Mouse (Mus musculus) mesoderm, embryonic 11.5 days (tissue): ENCODE data around the gene Cstf1.

Source experiments
- DNase-seq: peaks from one replicate; pipeline ENCODE4 v3.0.0-alpha.2; 2012; ENCODE audit warnings: low read depth, low spot score

Cstf1 gene

DNA sequence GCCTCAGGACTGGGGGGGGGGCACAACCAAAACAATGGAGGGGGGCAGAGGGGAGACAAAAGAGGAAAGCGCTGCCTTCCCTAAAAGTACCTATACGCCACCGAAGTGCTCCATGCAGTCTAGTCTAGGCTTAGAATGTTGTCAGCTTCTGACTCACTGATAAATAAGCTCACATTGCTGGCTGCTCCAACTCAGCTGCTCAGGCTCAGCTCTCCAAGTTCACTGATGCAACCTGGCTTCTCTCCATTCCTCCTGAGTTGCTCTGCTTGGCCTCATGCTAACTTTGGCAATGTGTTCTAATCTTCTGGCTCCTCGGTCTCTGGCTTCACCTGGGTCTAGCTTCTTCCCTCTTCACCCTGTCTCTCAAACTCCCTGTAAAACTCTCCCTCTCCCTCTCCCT, 6.1 kb downstream of the Cstf1 start:
- DNase-seq: no peak

DNA sequence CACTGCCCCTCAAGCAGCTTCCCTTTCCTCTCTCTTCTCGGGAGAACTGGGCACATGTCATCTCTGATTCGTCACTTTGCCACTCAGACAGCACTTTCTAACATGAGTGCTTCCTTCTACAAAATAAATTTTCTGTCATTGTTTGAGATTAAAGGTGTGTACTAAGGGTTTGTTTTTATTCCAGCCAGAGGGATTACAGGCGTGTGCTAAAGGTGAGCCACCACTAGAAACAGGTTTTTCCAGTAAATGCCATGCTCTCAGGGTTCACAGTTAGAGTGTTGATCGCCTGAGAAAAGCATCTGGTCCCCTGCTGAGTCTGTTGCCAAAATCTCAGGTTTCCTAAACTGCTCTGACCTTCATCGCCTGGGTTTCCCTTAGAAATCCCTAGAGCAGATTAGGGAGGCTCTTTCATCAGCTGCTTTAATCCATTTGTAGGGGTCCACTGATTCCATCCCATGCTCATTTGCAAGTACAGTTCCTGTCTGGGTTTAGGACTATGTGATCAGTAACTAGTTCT, 6.6 kb downstream of the Cstf1 start:
- no peak for DNase-seq

DNA sequence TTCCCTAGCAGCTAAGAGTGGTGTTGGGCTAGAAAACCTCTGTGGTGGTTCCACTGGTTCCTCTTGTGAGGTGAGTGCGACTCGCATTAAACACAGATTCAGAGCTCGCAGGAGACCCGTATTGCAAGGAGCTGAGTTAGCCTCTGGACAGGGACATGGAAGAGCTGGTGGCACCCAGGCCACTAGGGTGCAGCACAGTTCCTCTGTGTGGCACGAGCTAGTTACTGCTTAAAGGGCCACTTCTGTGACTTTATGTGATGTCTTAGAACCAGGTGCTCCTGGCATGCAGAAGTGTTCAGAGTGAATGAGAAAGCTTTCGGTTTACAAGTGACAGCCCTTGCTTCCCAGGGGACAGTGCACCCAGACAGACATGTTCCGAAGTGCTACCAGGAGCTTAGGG, 7.9 kb downstream of the Cstf1 start:
- DNase-seq: no peak

DNA sequence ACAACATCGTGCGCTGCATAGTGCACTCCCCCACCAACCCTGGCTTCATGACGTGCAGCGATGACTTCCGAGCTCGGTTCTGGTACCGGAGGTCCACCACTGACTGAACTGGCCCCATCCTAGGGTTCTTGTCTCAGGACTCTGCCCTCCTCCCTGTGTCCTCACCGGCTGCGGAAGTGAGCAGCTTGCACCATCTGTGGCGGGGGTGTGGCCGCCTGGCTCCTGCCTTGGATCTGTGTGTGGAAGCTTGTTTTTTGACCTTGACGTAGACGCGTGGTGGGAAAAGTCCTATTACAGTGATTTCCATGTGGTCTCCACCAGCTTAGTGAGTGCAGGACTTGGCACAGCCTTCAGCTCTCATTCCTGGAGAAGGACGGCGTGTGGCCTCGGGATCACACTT, 10.0 kb downstream of the Cstf1 start:
- no peak for DNase-seq

DNA sequence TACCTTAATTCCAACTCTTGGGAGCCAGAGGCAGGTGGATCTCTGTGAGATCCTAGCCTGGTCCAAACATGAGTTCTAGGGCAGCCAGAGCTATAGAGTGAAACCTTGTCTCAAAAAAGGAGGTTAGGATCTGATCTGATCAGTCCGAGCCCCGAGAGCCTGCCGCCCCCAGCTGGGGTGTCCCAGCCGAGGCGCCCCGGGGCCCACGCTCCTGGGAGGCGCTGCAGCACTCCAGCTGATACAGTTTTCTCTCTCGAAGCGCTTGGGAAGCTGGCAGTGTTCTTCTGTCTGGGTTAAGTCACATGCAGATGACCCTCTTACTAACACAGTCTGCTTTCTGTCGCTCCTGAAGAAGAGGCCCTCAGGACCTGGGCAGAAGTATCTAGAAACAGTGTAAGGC, 10.9 kb downstream of the Cstf1 start:
- no peak for DNase-seq

DNA sequence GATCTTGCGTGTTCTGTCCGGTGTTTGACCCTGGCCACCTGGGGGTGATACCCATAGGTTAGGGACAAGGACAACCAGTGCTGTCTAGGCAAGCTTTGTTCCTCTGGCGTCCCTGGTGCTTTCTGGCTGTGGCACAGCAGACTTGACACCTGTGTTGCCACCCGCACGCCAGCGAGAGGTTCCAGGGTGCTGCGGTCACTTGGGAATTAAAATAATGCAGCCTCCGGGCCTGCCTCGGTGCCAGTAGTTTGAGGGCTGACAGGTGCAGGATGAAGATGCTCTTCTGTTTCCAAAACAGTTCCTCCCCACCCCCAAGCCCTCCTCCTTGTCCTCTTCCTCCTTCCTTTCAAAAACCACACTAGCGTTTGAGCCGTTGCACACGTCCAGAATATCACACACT, 11.4 kb downstream of the Cstf1 start:
- no peak for DNase-seq

DNA sequence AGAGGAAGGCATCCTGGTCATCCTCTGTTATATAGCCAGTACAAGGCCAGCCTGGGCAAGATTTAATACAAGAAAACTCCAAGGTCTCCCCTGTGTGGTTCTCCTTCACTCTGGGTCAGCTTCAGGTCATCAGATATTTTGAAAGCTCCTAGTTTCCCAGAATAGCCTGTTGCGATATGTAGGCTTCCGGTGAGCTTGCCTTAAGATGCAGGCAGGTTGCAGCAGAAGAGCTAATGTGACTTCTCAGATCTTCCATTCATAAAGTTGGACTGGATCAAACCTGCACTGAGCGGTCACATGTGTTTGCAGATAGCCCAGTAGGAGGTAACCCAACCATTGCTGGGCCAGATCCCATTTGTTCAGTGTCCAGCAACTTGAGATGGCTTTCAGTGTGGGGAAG, 14.2 kb downstream of the Cstf1 start:
- no peak for DNase-seq

DNA sequence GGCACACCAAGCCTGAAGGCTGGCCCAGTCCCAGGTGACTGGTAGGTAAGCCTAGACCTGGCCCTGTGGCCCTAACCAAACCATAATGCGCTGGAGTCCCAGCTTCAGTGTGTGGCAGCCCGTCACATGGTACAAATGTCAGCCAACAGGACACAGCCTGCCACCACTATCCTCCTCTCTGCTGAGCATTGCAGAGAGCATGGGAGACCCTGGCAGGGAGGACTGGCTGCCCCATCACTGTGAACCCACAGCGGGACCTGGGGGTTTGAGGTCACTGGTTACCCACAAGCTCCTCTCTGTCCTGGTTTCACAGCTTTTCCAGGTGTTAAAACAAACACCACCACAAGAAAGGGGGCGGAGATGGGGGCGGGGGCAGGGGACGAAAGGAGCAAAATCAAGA, 19.9 kb downstream of the Cstf1 start:
- DNase-seq: no peak

DNA sequence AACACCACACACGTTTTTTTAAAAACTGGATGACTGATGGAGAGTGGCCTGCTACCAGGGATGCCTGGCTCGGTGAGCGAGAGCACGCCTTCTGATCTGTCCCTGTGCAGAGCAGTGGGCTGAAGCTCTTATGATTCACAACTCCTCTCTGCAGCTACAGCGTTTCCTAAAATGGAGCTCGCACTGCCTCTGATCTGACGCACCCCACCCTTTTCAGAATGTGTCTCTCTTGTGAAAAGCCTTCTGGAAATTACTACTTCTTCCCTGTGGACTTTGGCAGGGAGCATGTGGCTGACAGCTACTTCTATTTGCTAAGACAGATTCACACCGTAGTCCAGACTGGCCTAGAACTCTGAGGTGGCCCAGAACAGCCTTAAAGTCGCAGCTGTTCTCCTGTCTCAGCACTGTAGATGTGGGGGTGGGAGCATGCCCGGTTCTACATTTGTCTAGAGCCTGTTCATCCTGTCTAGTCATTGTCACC, 21.6 kb downstream of the Cstf1 start:
- DNase-seq: no peak

DNA sequence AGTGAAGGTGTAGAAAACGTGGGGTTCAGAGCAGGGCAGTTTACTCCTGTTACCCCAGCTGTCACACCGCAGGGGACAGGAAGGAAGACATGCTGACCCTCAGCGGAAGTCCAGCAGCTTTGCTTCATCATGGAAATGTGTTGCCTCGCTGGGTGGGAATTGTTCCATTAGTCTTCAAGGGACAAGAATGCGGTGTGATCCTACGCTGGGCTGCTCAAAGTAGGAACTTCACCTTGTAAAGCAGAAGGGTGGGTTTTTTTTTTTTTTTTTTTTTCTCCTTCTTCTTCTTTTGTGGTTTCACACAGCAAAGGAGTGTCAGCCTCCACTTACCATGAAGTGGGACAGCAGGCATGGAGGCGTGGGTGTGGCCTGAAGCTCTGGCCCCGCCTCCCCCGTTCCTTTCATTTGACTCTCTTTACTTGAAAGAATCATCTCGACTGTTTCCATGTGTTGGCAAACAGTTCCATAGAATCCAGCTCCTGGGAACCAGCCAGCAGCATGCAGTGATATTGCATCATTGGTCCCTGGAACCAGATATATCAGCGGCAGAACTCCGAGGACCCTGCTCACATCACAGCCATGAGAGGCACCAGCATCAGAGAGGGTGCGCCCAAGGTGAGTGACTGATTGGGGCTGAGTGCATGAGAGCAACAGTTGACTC, 23.0 kb downstream of the Cstf1 start, which contains the start of gene Cass4:
Gene Cass4 (plus strand): TSS at position 404 of the 661 bp plus-strand sequence.
- no peak for DNase-seq

DNA sequence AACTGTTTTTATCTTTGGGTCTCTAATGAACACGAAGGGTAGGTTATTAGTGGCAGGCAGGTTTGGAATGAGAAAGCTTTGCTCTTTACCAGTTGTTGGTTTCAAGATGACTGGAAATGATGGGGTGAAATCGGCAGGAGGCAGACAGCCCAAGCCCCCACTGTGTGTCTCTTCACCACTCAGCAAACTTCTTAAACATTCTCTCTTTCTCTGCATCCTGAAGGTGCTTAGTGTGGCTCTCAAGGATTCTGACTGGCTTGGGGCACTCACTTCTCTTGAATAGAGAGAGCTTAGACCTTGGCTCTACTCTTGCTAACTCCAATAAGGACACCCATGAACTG, 23.5 kb downstream of the Cstf1 start:
- no peak for DNase-seq

DNA sequence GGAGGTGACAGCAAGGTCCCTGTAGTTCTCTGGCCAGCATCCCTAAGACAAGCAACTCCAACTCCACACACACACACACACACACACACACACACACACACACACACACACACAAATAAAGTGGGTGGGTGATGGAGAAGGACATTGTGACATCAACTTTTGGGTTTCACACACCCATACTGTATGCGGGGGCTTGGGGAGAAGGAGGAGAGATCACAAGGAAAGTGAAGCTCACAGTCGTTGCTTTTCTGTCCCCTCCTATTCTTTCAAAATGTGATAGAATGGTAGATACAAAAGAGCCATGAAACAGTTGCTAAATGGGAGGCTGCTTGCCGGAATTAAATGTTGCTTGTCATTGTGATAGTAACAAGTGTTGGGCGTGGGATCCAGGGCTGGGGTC, 24.2 kb downstream of the Cstf1 start:
- no peak for DNase-seq

DNA sequence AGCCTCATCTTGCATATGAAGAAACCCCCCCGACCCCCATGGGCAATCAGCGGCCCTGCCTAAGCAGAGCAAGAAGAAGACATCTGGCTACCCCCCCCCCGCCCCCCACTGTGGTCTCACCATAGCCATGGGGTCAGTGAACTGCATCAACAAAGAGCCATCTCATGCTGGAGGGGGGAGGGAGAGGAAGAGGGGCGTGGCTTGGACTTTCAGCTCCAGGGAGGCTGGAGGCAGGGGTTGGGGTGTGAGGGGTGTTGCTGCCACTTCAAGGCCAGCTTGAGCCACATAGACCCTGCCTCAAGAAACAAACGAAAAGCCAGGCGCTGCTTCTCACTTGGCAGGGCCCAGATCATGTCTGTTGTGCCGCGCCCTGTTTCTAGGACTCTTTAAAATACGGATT, 25.5 kb downstream of the Cstf1 start:
- DNase-seq: no peak

DNA sequence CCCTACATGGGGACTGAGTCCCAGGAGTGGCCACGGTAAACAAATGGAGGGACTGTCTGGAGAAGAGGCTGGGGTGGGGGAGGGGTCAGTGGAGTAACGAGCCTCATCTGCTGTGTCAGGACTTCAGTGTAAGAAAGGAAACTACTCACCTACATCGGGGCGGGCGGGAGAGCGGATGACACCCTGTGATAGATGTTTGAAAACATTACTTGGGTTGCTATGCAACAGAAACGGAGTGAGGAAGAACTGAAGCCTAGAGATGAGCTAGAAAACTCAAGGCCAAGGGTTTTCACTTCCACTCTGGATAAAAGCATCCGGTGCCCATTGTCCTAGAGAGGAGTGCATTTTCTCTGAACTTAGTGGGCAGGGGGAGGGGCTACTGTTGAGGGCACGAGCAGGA, 29.4 kb downstream of the Cstf1 start:
- DNase-seq: peak; percentile 33

DNA sequence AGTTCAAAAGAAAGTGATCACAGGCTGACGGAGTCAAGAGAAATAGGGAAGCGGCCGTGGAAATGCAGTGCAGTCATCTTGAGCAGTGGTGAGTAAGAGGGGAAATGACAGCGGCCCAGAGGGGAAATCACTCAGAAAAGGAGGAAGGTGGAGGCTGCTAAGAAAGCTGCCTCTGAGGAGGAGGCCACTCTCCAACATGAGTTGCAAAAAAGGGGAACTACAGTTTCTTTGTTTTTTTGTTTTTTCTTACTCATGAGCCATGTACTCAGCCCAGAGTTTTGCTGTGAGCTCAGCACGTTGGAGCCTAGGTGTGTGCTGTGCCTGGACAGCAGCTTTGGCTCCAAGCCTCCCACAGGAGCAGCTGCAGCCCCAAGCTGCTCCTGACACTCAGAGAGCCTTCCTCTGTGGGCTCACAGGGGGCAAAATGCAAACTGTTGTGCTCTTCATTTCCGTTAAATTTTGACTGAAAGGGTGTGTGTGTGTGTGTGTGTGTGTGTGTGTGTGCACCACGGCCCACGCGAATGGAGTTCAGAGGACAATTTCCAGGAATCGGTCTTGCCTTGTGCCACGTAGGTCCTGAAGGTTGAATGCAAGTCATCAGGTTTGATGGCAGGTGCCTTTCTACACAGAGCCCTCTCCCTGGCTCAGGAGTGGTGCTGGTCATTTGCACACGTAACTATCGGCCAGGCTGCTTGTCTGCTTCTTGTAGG, 30.8 kb downstream of the Cstf1 start:
- no peak for DNase-seq

DNA sequence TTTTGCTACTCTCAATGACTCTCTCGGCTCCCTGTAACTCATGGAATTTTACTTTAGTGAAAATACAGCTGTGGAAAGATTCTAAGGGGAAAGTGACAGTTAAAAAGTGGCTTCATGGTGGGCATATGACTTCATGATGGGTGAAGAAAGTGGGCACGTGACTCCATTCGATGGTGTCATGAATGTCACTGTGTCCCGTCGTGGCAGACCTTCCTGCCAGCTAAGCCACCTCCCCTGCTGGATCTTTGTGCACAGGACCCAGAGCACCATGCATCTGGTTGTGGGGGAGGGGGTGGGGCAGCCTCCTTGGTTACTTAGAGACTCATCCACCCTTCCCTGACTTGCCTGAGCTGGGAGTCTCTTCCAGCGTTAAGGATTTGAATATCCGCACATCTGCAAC, 33.8 kb downstream of the Cstf1 start:
- no peak for DNase-seq

DNA sequence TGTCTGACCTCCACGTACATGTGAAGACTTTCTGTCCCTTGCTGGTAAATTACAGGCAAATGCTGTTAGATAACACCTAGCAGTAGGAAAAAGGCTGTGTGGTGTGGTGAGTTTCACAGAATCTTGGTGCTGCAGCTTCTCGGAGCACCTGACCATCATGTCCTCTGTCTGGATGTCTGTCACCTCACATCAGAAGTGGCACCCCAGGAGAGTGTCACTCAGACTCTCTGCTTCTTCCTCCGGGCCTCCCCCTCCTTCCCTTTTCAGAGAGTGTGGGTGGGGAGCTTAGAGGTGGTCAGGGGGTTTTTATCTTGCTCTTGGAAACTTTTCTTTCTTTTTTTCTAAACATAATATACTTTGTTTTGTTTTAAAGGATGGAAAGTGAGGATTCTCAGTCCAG, 34.5 kb downstream of the Cstf1 start:
- DNase-seq: no peak

DNA sequence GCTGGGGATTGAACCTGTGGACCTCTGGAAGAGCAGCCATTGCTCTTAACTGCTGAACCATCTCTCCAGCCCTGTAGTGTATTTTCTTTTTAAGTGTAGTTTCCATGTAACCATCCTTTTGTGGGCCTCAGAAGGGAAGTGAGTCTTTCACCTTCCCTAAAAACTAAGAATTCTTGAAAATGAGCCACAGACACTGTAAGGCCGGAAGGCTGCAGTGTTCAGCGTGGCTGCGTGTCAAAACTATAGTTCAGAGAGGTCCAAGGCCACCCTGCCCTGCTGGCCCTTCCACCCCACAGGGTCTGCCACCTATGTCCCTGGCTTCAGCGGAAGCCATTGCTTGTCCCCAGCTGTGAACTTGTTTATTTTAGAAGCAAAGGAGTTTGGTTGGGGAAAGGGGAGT, 35.7 kb downstream of the Cstf1 start:
- no peak for DNase-seq

DNA sequence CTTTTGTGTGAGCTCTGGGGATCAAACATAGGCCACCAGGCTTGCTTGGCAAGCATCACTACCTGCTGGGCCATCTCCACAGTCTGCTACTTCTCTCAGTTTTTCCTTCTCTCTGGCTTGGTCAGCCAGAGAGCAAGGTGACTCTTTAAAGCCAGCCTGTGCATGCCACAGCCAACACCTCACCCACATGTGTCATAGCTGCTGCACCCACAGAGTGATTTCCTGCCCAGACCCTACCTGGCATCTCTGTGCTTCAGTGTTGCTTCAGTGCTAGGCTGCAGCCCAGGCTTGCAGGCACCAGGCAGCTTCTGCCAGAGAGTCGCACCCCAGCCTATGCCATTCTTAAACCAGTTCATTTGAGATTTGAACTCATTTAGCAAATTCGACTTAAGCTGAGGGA, 37.0 kb downstream of the Cstf1 start:
- DNase-seq: no peak

DNA sequence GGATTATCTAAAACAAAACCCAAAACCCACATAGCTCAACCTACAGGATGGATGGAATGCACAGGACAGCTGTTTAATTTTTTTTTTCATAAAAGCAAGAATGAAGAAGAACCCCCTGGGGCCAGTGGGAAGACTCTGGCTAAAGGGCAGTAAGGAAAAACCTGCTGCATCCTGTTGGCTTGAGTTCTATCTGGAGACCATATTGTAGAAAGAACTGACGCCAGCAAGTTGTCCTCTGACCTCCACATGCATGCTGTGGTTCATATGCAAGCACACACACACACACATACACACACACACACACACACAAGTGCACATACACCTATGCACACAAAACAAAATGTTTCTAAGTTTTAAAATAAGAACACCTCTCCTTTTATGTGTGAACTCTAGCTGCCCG, 40.2 kb downstream of the Cstf1 start:
- DNase-seq: no peak

DNA sequence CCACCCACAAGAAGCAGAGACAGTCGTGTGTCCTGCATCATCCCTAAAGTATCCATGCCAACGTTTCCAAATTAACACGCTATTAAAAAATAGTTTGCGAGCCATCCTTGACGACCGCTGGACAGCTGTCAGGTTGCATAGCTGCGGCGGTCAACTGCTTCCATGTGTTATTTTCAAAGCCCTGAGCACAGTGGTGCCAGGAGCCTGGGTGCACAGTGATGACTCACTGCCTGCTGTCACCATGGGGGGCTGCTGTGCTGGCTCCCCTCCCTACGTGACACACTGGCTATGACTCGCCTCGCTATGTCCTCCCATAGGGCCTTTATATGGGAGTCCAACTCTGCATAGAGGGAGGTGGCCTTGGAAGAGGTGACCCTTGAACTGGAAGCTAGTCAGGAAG, 40.6 kb downstream of the Cstf1 start:
- no peak for DNase-seq

DNA sequence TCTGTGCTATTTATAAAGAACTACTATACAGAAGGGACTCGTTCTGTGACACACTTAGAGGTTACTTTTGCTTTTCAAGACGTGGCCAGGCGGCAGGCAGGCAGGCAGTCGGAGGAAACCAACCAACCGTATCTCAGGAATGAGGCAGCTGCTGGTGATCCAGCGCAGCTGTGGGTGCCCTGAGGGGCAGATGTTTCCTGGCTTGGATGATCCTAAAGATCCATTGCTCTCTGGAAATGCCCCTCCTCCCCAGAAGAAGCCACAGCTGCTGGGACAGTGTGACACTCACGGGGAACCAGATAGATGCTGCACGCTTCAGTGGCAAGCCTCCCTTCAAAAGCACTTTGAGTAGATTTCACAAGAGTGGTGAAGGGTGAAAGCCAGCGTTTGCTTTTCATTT, 42.0 kb downstream of the Cstf1 start:
- peak; percentile 73 for DNase-seq

DNA sequence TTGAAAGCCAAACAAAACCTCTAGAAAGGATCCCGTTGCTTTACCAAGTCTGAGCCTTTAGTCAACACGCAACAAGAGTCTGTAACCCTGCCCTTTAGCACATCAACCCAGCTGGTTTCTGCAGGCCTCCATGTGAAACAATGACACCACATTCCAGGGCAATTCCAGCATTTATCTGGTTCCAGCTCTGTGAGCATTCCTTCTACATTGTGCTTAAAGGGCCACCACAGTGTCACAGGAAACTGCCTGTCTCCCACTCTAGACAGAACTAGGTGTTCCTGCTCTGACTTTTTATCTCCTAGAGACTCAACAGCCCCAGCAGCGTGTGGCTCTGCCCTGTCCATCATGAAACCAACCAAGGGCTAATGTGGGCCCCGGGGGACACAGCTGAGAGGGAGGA, 42.8 kb downstream of the Cstf1 start:
- DNase-seq: no peak
